Mouse (Mus musculus): ENCODE results near the gene Snph. TPM values are rescaled to one million over a fixed set of nuclear protein-coding genes. Genes with fewer than 3 reads are reported as not detected.
A peak's percentile ranks its signal among the peaks of the same experiment; 100 is the strongest.

Gene Snph
- polyA plus RNA-seq, 2 experiments = 0.62 to 1.5 TPM

DNA sequence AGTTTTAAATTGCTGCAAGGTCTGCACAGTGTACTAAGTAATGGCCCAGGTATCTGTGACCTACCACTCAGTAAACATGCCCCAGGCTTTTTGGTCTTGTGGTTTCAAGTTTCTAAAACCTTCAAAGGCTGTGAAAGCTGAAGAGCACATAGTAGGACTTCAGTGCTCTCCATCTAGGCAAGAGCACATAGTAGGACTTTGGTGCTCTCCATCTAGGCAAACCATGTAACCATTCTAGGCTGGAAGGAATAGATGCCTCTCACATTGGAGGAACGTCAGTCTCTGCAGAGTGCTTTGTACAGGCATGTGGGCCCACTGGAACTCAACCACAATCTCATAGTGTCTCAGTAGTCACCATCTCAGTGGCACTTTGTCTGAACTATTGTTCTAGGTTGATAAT lies 68.4 kb downstream of the Snph start:
- H3K27ac ChIP-seq (replicated peaks; ENCODE audit: low read depth, low read length) = no peak overlapping the region
- H3K36me3 ChIP-seq (ENCODE audit: control insufficient read depth, insufficient read depth, low read length) = peaks cover 51% of the 10 kb centered on the region
- H3K9ac ChIP-seq (ENCODE audit: low read depth, low read length, severe bottlenecking) = no peak overlapping the region
- 89% methylated on average over 1 of the region's 1 CpGs for WGBS
- no peak for DNase-seq (ENCODE audit: low spot score)
- H3K4me2 ChIP-seq (replicated peaks; ENCODE audit: low read depth, low read length, severe bottlenecking) = no peak overlapping the region
- no peaks in the 10 kb centered on the region for H3K9me3 ChIP-seq (ENCODE audit: control insufficient read depth, low read length)
- H3K4me3 ChIP-seq (replicated peaks; ENCODE audit: low read length) = no peak overlapping the region
- TF ChIP-seq POLR2A (IDR thresholded peaks at IDR 0.05; ENCODE audit: borderline replicate concordance, extremely low read depth, insufficient read depth, insufficient read length) = no peak
- no peak for ATAC-seq (ENCODE audit: low FRiP score, low read depth)
- H3K4me1 ChIP-seq (ENCODE audit: control insufficient read depth, insufficient read depth, low read length) = no peaks in the 10 kb centered on the region
- no peaks in the 10 kb centered on the region for H3K27me3 ChIP-seq (ENCODE audit: control insufficient read depth, insufficient read depth, low read length)

GRCm38 (mm10) chr2:151562930-151563921 lies 69.2 kb downstream of the Snph start:
- Histone ChIP-seq H3K36me3 (ENCODE audit: control insufficient read depth, insufficient read depth, low read length) (peaks cover 59% of the 10 kb centered on the region), H3K4me3 (replicated peaks; ENCODE audit: low read length) (no peak overlapping the region), H3K4me2 (replicated peaks; ENCODE audit: low read depth, low read length, severe bottlenecking) (no peak overlapping the region), H3K27me3 (ENCODE audit: control insufficient read depth, insufficient read depth, low read length) (no peaks in the 10 kb centered on the region), H3K4me1 (ENCODE audit: control insufficient read depth, insufficient read depth, low read length) (no peaks in the 10 kb centered on the region), H3K9ac (ENCODE audit: low read depth, low read length, severe bottlenecking) (no peak overlapping the region), H3K27ac (replicated peaks; ENCODE audit: low read depth, low read length) (no peak overlapping the region), H3K9me3 (ENCODE audit: control insufficient read depth, low read length) (no peaks in the 10 kb centered on the region)
- WGBS = 85% methylated on average over 7 of the region's 7 CpGs
- no peak for TF ChIP-seq POLR2A (IDR thresholded peaks at IDR 0.05; ENCODE audit: borderline replicate concordance, extremely low read depth, insufficient read depth, insufficient read length)
- ATAC-seq (ENCODE audit: low FRiP score, low read depth) (no peak), DNase-seq (ENCODE audit: low spot score) (no peak)

DNA sequence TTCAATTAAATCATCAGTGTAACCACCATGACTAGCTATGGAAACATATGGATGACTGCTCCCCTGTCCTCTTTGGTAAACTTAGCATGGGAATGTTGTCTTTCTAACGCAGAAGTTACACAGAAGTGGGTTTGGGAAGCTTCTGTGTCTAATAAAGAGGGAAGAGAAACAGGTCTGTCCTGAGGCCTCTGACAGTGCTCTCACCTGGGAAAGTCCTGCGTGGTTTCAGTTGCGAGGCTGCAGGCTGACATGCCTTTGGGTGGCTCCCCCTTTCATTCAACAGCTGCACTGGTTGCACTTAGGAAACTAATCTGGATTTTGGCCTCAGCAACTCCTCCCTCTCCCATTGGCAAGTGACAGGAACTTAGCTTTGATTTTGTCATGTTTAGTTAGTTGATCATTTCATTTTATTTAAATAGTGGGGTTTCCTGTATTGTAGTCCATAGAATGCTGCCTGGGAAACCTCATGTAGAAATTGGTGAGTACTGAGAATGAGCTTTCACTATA lies 82.7 kb downstream of the Snph start:
- ATAC-seq (ENCODE audit: low FRiP score, low read depth) (no peak), DNase-seq (ENCODE audit: low spot score) (no peak)
- Histone ChIP-seq H3K27ac (replicated peaks; ENCODE audit: low read depth, low read length) (no peak overlapping the region), H3K4me3 (replicated peaks; ENCODE audit: low read length) (no peak overlapping the region), H3K9me3 (ENCODE audit: control insufficient read depth, low read length) (no peaks in the 10 kb centered on the region), H3K36me3 (ENCODE audit: control insufficient read depth, insufficient read depth, low read length) (peaks cover 70% of the 10 kb centered on the region), H3K4me1 (ENCODE audit: control insufficient read depth, insufficient read depth, low read length) (0 out of 2 replicates have a peak, but pooled peaks cover 3% of the 10 kb centered on the region), H3K4me2 (replicated peaks; ENCODE audit: low read depth, low read length, severe bottlenecking) (no peak overlapping the region), H3K27me3 (ENCODE audit: control insufficient read depth, insufficient read depth, low read length) (no peaks in the 10 kb centered on the region), H3K9ac (ENCODE audit: low read depth, low read length, severe bottlenecking) (no peak overlapping the region)
- 89% methylated on average over 3 of the region's 3 CpGs for WGBS
- no peak for TF ChIP-seq POLR2A (IDR thresholded peaks at IDR 0.05; ENCODE audit: borderline replicate concordance, extremely low read depth, insufficient read depth, insufficient read length)

GRCm38 (mm10) chr2:151546571-151546970 lies 85.8 kb downstream of the Snph start:
- no peaks in the 10 kb centered on the region for H3K27me3 ChIP-seq (ENCODE audit: control insufficient read depth, insufficient read depth, low read length)
- no peaks in the 10 kb centered on the region for H3K9me3 ChIP-seq (ENCODE audit: control insufficient read depth, low read length)
- peaks cover 18% of the 10 kb centered on the region for H3K4me1 ChIP-seq (ENCODE audit: control insufficient read depth, insufficient read depth, low read length)
- no peak for ATAC-seq (ENCODE audit: low FRiP score, low read depth)
- WGBS = 90% methylated on average over 4 of the region's 4 CpGs
- no peak overlapping the region for H3K4me2 ChIP-seq (replicated peaks; ENCODE audit: low read depth, low read length, severe bottlenecking)
- H3K4me3 ChIP-seq (replicated peaks; ENCODE audit: low read length) = no peak overlapping the region
- no peak overlapping the region for H3K27ac ChIP-seq (replicated peaks; ENCODE audit: low read depth, low read length)
- no peak for TF ChIP-seq POLR2A (IDR thresholded peaks at IDR 0.05; ENCODE audit: borderline replicate concordance, extremely low read depth, insufficient read depth, insufficient read length)
- H3K36me3 ChIP-seq (ENCODE audit: control insufficient read depth, insufficient read depth, low read length) = peaks cover 56% of the 10 kb centered on the region
- no peak for DNase-seq (ENCODE audit: low spot score)
- no peak overlapping the region for H3K9ac ChIP-seq (ENCODE audit: low read depth, low read length, severe bottlenecking)

- H3K4me1 ChIP-seq (ENCODE audit: control insufficient read depth, insufficient read depth, low read length) = peaks cover 21% of the 10 kb centered on the region
- ATAC-seq (ENCODE audit: low FRiP score, low read depth) (no peak), DNase-seq (ENCODE audit: low spot score) (no peak)
- H3K27ac ChIP-seq (replicated peaks; ENCODE audit: low read depth, low read length) = no peak overlapping the region
- H3K4me2 ChIP-seq (replicated peaks; ENCODE audit: low read depth, low read length, severe bottlenecking) = peak overlapping the region; percentile 63; the same call in 1 of the 2 replicates
- H3K36me3 ChIP-seq (ENCODE audit: control insufficient read depth, insufficient read depth, low read length) = peaks cover 40% of the 10 kb centered on the region
- no peak overlapping the region for H3K9ac ChIP-seq (ENCODE audit: low read depth, low read length, severe bottlenecking)
- no peaks in the 10 kb centered on the region for H3K27me3 ChIP-seq (ENCODE audit: control insufficient read depth, insufficient read depth, low read length)
- WGBS = 84% methylated on average over 6 of the region's 6 CpGs
- H3K4me3 ChIP-seq (replicated peaks; ENCODE audit: low read length) = no peak overlapping the region
- no peaks in the 10 kb centered on the region for H3K9me3 ChIP-seq (ENCODE audit: control insufficient read depth, low read length)
- TF ChIP-seq POLR2A (IDR thresholded peaks at IDR 0.05; ENCODE audit: borderline replicate concordance, extremely low read depth, insufficient read depth, insufficient read length) = no peak
Measured at GRCm38 (mm10) chr2:151544673-151545072, 87.7 kb downstream of the Snph start.

Measured in limb, embryonic 14.5 days (tissue).